Mouse (Mus musculus): ENCODE results near the gene Fastkd5.

DNA sequence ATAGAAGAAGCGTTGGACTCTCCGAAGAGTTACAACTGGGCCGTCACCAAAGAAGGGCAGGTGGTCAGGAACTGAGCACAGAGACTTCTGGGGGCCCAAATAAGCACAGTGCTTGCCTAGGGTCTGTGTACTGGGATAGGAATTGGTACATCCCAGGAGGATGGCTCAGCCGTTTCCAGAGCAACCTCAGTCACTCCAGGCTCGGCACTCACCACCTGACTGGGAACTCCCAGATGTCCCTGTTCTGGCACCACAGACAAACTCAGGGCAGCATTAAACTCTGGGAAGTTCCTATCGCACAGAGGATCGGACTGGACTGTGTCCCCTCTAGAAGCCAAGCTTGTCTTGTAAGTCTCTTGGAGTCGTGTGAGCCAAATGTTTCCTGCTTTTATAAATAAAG lies 64.8 kb downstream of the Fastkd5 start:
- TF ChIP-seq CTCF (conservative IDR thresholded peaks at IDR 0.05; ENCODE audit: insufficient read depth, insufficient read length, low read depth, low read length) (no peak), POLR2A (IDR thresholded peaks at IDR 0.05; ENCODE audit: low read depth, low read length) (no peak)

Data from kidney, adult 2 months (tissue).